Mouse (Mus musculus) midbrain, embryonic 15.5 days (tissue): ENCODE measurements around the gene Akt3. TPM values are rescaled to one million over a fixed set of nuclear protein-coding genes. Genes with fewer than 3 reads are reported as not detected.

Source experiments
- ATAC-seq: fragments of 200-750 bp; cut with Nextera tagmentation; replicated peaks from 2 replicates; pipeline ENCODE4 v1.8.0; 2017; ENCODE audit warnings: moderate TSS enrichment
- H3K27ac ChIP-seq: fragments of 300-500 bp; sonication (generic); 2 replicates; pipeline ENCODE4 v1.5.1; 2015; ENCODE audit warnings: mild to moderate bottlenecking, inconsistent platforms
- H3K27me3 ChIP-seq: fragments of 300-500 bp; sonication (generic); replicated peaks from 2 replicates; pipeline ENCODE4 v1.6.1; 2015; ENCODE audit warnings: inconsistent platforms
- H3K36me3 ChIP-seq: fragments of 300-500 bp; sonication (generic); replicated peaks from 2 replicates; pipeline ENCODE4 v1.6.1; 2015; ENCODE audit warnings: inconsistent platforms
- H3K4me1 ChIP-seq: fragments of 300-500 bp; sonication (generic); 2 replicates; pipeline ENCODE4 v1.6.1; 2015; ENCODE audit warnings: inconsistent platforms
- H3K4me2 ChIP-seq: fragments of 300-500 bp; sonication (generic); 2 replicates; pipeline ENCODE4 v1.6.1; 2015; ENCODE audit warnings: inconsistent platforms, mild to moderate bottlenecking, moderate library complexity
- H3K4me3 ChIP-seq: fragments of 300-500 bp; sonication (generic); 2 replicates; pipeline ENCODE4 v1.5.1; 2015; ENCODE audit warnings: mild to moderate bottlenecking, inconsistent platforms
- H3K9ac ChIP-seq: fragments of 300-500 bp; sonication (generic); 2 replicates; pipeline ENCODE4 v1.6.1; 2015; ENCODE audit warnings: mild to moderate bottlenecking, inconsistent platforms
- H3K9me3 ChIP-seq: fragments of 300-500 bp; sonication (generic); 2 replicates; pipeline ENCODE4 v1.6.1; 2016; ENCODE audit warnings: inconsistent platforms
- WGBS: fragments of 180-500 bp; shearing (Covaris S2); methylation state at CpG from one replicate; pipeline ENCODE4 v1.1.7; 2015; ENCODE audit warnings: mixed read lengths; 5-methylcytosine and 5-hydroxymethylcytosine counted together
- polyA plus RNA-seq: library from polyadenylated mRNA; unstranded; fragments of >200 nt; fragmentation: Nextera tagmentation; extraction: Ambion mirVana; gene quantifications from 2 replicates; pipeline ENCODE4 v1.2.1, GENCODE M21; 2015

Akt3 gene
- polyA plus RNA-seq, 1 experiment from 2014 or later, result 22.4 TPM

GRCm38 (mm10) chr1:177014921-177015439 is 243.0 kb downstream of the Akt3 start:
- Histone ChIP-seq H3K4me3 (no peak overlapping the region), H3K9me3 (no peaks in the 10 kb centered on the region), H3K4me2 (no peak overlapping the region), H3K9ac (no peak overlapping the region), H3K27ac (peak overlapping the region; percentile 63), H3K27me3 (no peaks in the 10 kb centered on the region), H3K36me3 (no peaks in the 10 kb centered on the region), H3K4me1 (peaks cover 29% of the 10 kb centered on the region)
- WGBS, result 48% methylated on average over 6 of the region's 6 CpGs
- ATAC-seq, result 0 out of 2 replicates have a peak, but pooled peaks have one; percentile 15

GRCm38 (mm10) chr1:177014346-177014745 is 243.7 kb downstream of the Akt3 start:
- Histone ChIP-seq H3K9ac (no peak overlapping the region), H3K36me3 (no peaks in the 10 kb centered on the region), H3K4me2 (no peak overlapping the region), H3K4me1 (peaks cover 34% of the 10 kb centered on the region), H3K4me3 (no peak overlapping the region), H3K27me3 (no peaks in the 10 kb centered on the region), H3K9me3 (no peaks in the 10 kb centered on the region), H3K27ac (peak overlapping the region; percentile 63)
- WGBS, result 24% methylated on average over 2 of the region's 2 CpGs
- 0 out of 2 replicates have a peak, but pooled peaks have one; percentile 40 for ATAC-seq

DNA sequence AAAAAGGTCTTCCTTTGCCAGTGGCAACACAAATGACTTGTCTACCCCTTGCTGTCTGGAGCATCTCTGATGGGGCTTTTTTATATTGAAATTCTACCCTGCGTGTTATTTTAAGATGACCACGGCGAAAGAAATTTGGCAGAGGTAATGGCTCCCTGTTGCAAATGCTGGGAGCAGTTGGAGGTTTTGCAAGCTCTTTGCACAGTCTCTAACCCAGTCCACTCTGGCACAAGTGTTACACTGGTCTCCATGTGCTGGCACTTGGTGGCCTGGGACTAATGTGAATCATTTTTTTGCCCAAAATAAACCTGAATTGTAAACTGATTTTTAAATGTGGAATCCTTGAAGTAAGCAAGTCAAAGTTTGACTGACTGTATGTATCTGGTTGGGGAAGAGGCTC is 244.2 kb downstream of the Akt3 start:
- H3K27me3 ChIP-seq, result no peaks in the 10 kb centered on the region
- no peaks in the 10 kb centered on the region for H3K9me3 ChIP-seq
- WGBS, result 80% methylated on average over 3 of the region's 3 CpGs
- no peaks in the 10 kb centered on the region for H3K36me3 ChIP-seq
- ATAC-seq, result no peak
- no peak overlapping the region for H3K4me3 ChIP-seq
- H3K4me1 ChIP-seq, result peaks cover 34% of the 10 kb centered on the region
- peak overlapping the region; percentile 63; the same call in 1 of the 2 replicates for H3K27ac ChIP-seq
- H3K4me2 ChIP-seq, result no peak overlapping the region
- H3K9ac ChIP-seq, result no peak overlapping the region

GRCm38 (mm10) chr1:177013313-177013712 is 244.7 kb downstream of the Akt3 start:
- Histone ChIP-seq H3K9me3 (no peaks in the 10 kb centered on the region), H3K36me3 (no peaks in the 10 kb centered on the region), H3K4me1 (peaks cover 34% of the 10 kb centered on the region), H3K9ac (no peak overlapping the region), H3K4me2 (no peak overlapping the region), H3K27me3 (no peaks in the 10 kb centered on the region), H3K4me3 (no peak overlapping the region), H3K27ac (no peak overlapping the region)
- no peak for ATAC-seq
- WGBS, result 88% methylated on average over 1 of the region's 1 CpGs

- no peaks in the 10 kb centered on the region for H3K9me3 ChIP-seq
- 54% methylated on average over 3 of the region's 3 CpGs for WGBS
- no peak for ATAC-seq
These were observed 245.2 kb downstream of the Akt3 start for GRCm38 (mm10) chr1:177012774-177013173.

GRCm38 (mm10) chr1:177011688-177012087 is 246.3 kb downstream of the Akt3 start:
- Histone ChIP-seq H3K9me3 (no peaks in the 10 kb centered on the region), H3K27me3 (no peaks in the 10 kb centered on the region), H3K4me2 (no peak overlapping the region), H3K4me1 (peaks cover 32% of the 10 kb centered on the region), H3K9ac (no peak overlapping the region), H3K27ac (no peak overlapping the region), H3K36me3 (no peaks in the 10 kb centered on the region), H3K4me3 (no peak overlapping the region)
- 78% methylated on average over 13 of the region's 13 CpGs for WGBS
- no peak for ATAC-seq

More at GRCm38 (mm10) chr1:177012774-177013173, 245.2 kb downstream of the Akt3 start:
- H3K4me1 ChIP-seq, result peaks cover 34% of the 10 kb centered on the region
- H3K4me3 ChIP-seq, result no peak overlapping the region
- no peaks in the 10 kb centered on the region for H3K36me3 ChIP-seq
- no peak overlapping the region for H3K9ac ChIP-seq
- no peak overlapping the region for H3K27ac ChIP-seq
- H3K27me3 ChIP-seq, result no peaks in the 10 kb centered on the region
- no peak overlapping the region for H3K4me2 ChIP-seq

GRCm38 (mm10) chr1:177010607-177011302 is 247.2 kb downstream of the Akt3 start:
- WGBS, result 32% methylated on average over 6 of the region's 6 CpGs
- Histone ChIP-seq H3K27me3 (no peaks in the 10 kb centered on the region), H3K9me3 (no peaks in the 10 kb centered on the region), H3K4me3 (no peak overlapping the region), H3K4me2 (no peak overlapping the region), H3K36me3 (no peaks in the 10 kb centered on the region), H3K27ac (peak overlapping the region; percentile 48), H3K9ac (no peak overlapping the region), H3K4me1 (peaks cover 24% of the 10 kb centered on the region)
- peak; percentile 23 for ATAC-seq

DNA sequence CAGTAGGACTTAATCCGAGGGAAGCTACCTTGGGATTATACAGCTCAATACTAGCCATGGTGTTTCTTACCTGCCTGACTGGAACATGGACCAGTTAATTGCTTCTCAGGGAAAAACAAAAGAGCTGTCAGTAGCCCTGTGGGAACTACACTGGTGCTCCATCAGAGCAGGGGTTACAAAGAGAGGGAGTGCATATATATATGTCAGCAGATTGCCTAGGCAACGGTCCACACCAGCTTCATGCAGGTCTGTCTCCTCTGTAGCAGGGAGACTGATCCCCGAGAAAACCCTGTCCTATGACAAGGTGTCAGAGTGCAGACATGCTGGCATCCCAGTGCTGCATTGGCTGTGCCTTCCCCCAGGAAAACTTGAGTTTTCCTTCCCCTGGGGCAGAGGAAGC is 248.0 kb downstream of the Akt3 start:
- Histone ChIP-seq H3K27ac (peak overlapping the region; percentile 48; the same call in 1 of the 2 replicates), H3K9ac (no peak overlapping the region), H3K4me3 (no peak overlapping the region), H3K9me3 (no peaks in the 10 kb centered on the region), H3K4me1 (peaks cover 24% of the 10 kb centered on the region), H3K4me2 (no peak overlapping the region), H3K27me3 (no peaks in the 10 kb centered on the region), H3K36me3 (no peaks in the 10 kb centered on the region)
- ATAC-seq, result peak; percentile 41
- WGBS, result 19% methylated on average over 3 of the region's 3 CpGs

DNA sequence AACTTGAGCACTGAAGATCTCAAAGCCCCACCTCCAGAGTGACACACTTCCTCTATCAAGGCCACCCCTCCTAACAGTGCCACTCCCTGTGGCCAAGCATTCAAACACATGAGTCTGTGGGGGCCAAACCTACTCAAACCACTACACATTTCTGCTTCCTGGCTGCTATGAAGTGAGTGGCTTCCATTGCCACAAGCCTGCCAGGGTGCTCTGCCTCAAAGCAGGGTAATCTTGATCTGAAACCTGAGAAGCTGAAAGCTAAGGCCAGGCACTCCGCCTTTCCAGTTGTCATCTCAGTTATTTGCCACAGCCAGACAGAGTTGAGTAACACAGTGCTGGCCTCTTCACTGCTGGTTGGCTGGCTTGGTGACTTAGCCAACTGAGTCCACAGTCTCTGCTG is 249.2 kb downstream of the Akt3 start:
- H3K27me3 ChIP-seq, result no peaks in the 10 kb centered on the region
- no peak overlapping the region for H3K9ac ChIP-seq
- H3K9me3 ChIP-seq, result no peaks in the 10 kb centered on the region
- no peak overlapping the region for H3K27ac ChIP-seq
- H3K4me1 ChIP-seq, result peaks cover 24% of the 10 kb centered on the region
- H3K4me3 ChIP-seq, result no peak overlapping the region
- H3K36me3 ChIP-seq, result no peaks in the 10 kb centered on the region
- H3K4me2 ChIP-seq, result no peak overlapping the region
- WGBS, result 75% methylated on average over 1 of the region's 1 CpGs
- ATAC-seq, result no peak

DNA sequence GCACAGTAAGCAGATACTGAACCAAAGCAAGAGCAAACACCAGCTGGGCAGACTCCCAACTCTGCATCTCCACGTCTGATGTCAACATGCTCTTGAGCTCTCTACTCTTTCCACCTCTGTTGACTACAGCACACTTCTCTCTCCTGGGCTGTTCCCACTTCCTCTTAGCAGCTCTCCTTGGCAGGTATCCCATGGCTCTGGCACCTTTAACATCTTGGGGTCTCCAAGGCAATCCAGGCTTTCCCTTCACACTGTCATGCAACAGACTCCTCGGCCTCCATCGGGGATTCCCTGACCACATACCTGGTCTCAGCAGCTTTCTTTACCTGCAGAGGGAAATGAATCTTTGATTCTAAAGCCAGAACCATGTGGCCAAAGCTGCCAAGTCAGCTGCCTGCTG is 250.6 kb downstream of the Akt3 start:
- WGBS, result 88% methylated on average over 3 of the region's 3 CpGs
- H3K9me3 ChIP-seq, result no peaks in the 10 kb centered on the region
- H3K4me2 ChIP-seq, result no peak overlapping the region
- H3K36me3 ChIP-seq, result no peaks in the 10 kb centered on the region
- peaks cover 31% of the 10 kb centered on the region for H3K4me1 ChIP-seq
- H3K27me3 ChIP-seq, result no peaks in the 10 kb centered on the region
- H3K9ac ChIP-seq, result no peak overlapping the region
- H3K27ac ChIP-seq, result no peak overlapping the region
- H3K4me3 ChIP-seq, result no peak overlapping the region
- no peak for ATAC-seq

GRCm38 (mm10) chr1:177004041-177004741 is 253.8 kb downstream of the Akt3 start:
- peak; percentile 37; the same call in 1 of the 2 replicates for ATAC-seq
- H3K27me3 ChIP-seq, result no peaks in the 10 kb centered on the region
- H3K4me1 ChIP-seq, result peaks cover 18% of the 10 kb centered on the region
- H3K27ac ChIP-seq, result no peak overlapping the region
- H3K4me2 ChIP-seq, result no peak overlapping the region
- no peaks in the 10 kb centered on the region for H3K9me3 ChIP-seq
- no peaks in the 10 kb centered on the region for H3K36me3 ChIP-seq
- H3K4me3 ChIP-seq, result no peak overlapping the region
- H3K9ac ChIP-seq, result no peak overlapping the region
- 59% methylated on average over 4 of the region's 4 CpGs for WGBS

GRCm38 (mm10) chr1:177002951-177003350 is 255.1 kb downstream of the Akt3 start:
- Histone ChIP-seq H3K36me3 (no peaks in the 10 kb centered on the region), H3K27me3 (no peaks in the 10 kb centered on the region), H3K4me3 (no peak overlapping the region), H3K27ac (no peak overlapping the region), H3K4me1 (peaks cover 29% of the 10 kb centered on the region), H3K4me2 (no peak overlapping the region), H3K9ac (no peak overlapping the region), H3K9me3 (no peaks in the 10 kb centered on the region)
- ATAC-seq, result no peak
- 25% methylated on average over 6 of the region's 6 CpGs for WGBS
